Mouse (Mus musculus): Measurements from ENCODE around the gene Wdr93. TPM values are rescaled to one million over a fixed set of nuclear protein-coding genes. Genes with fewer than 3 reads are reported as not detected.
"Not testable (repeated sequence)": the region's sequence is repeated elsewhere in the genome, so short reads cannot be mapped to it uniquely, and the experiment has no call there.

The Wdr93 gene
- total and polyA plus RNA-seq, 2 experiments from 2014 or later, result 0.81 to 0.86 TPM

GRCm38 (mm10) chr7:79781826-79782515 lies 39.0 kb downstream of the Wdr93 start:
- ATAC-seq (no peak), DNase-seq (no peak)
- 78% methylated on average over 11 of the region's 11 CpGs for whole genome bisulfite sequencing
- TF ChIP-seq CTCF (IDR thresholded peaks at IDR 0.05; ENCODE audit: low read depth), result no peak
- Histone ChIP-seq H3K27me3 (ENCODE audit: insufficient read depth, low read length) (no peaks in the 10 kb centered on the region), H3K9ac (no peak overlapping the region), H3K36me3 (ENCODE audit: insufficient read depth) (no peaks in the 10 kb centered on the region), H3K4me2 (ENCODE audit: low read depth) (no peak overlapping the region), H3K4me1 (ENCODE audit: insufficient read depth) (no peaks in the 10 kb centered on the region), H3K4me3 (ENCODE audit: low read depth, low read length) (no peak overlapping the region), H3K9me3 (ENCODE audit: low read length) (no peaks in the 10 kb centered on the region), H3K27ac (ENCODE audit: low read depth, low read length) (no peak overlapping the region)

- no peak for TF ChIP-seq CTCF (IDR thresholded peaks at IDR 0.05; ENCODE audit: low read depth)
- no peaks in the 10 kb centered on the region for H3K36me3 ChIP-seq (ENCODE audit: insufficient read depth)
Measured at GRCm38 (mm10) chr7:79782516-79782855, 39.5 kb downstream of the Wdr93 start.

GRCm38 (mm10) chr7:79786295-79786694 lies 43.3 kb downstream of the Wdr93 start:
- Histone ChIP-seq H3K36me3 (ENCODE audit: insufficient read depth) (no peaks in the 10 kb centered on the region), H3K27ac (ENCODE audit: low read depth, low read length) (no peak overlapping the region), H3K4me1 (ENCODE audit: insufficient read depth) (no peaks in the 10 kb centered on the region), H3K4me2 (ENCODE audit: low read depth) (no peak overlapping the region), H3K9me3 (ENCODE audit: low read length) (no peaks in the 10 kb centered on the region), H3K4me3 (ENCODE audit: low read depth, low read length) (no peak overlapping the region), H3K27me3 (ENCODE audit: insufficient read depth, low read length) (peaks cover under 1% of the 10 kb centered on the region; the same call in 1 of the 2 replicates), H3K9ac (no peak overlapping the region)
- ATAC-seq (peak; percentile 42), DNase-seq (peak; percentile 76)
- 21% methylated on average over 6 of the region's 6 CpGs for WGBS
- TF ChIP-seq CTCF (IDR thresholded peaks at IDR 0.05; ENCODE audit: low read depth), result peak; percentile 75

More at GRCm38 (mm10) chr7:79782516-79782855, 39.5 kb downstream of the Wdr93 start:
- Histone ChIP-seq H3K4me3 (ENCODE audit: low read depth, low read length) (no peak overlapping the region), H3K4me2 (ENCODE audit: low read depth) (no peak overlapping the region), H3K9ac (no peak overlapping the region), H3K27me3 (ENCODE audit: insufficient read depth, low read length) (no peaks in the 10 kb centered on the region; the same call in 1 of the 2 replicates), H3K4me1 (ENCODE audit: insufficient read depth) (no peaks in the 10 kb centered on the region), H3K27ac (ENCODE audit: low read depth, low read length) (no peak overlapping the region), H3K9me3 (ENCODE audit: low read length) (no peaks in the 10 kb centered on the region)
- no peak for ATAC-seq
- 84% methylated on average over 2 of the region's 2 CpGs for WGBS
- no peak for DNase-seq

- peaks cover 19% of the 10 kb centered on the region for H3K27me3 ChIP-seq (ENCODE audit: insufficient read depth, low read length)
- H3K27ac ChIP-seq (ENCODE audit: low read depth, low read length); H3K4me1 ChIP-seq (ENCODE audit: insufficient read depth); H3K9me3 ChIP-seq (ENCODE audit: low read length); H3K4me3 ChIP-seq (ENCODE audit: low read depth, low read length); H3K36me3 ChIP-seq (ENCODE audit: insufficient read depth); ATAC-seq; H3K9ac ChIP-seq; DNase-seq; H3K4me2 ChIP-seq (ENCODE audit: low read depth): not testable (repeated sequence)
- 36% methylated on average over 2 of the region's 2 CpGs for WGBS
Measured at GRCm38 (mm10) chr7:79789812-79790211, 46.8 kb downstream of the Wdr93 start.

- H3K27me3 ChIP-seq (ENCODE audit: insufficient read depth, low read length), result peaks cover 19% of the 10 kb centered on the region
- peak; percentile 69 for DNase-seq
- no peaks in the 10 kb centered on the region for H3K36me3 ChIP-seq (ENCODE audit: insufficient read depth)
- peak overlapping the region; percentile 57 for H3K9ac ChIP-seq
- no peaks in the 10 kb centered on the region for H3K9me3 ChIP-seq (ENCODE audit: low read length)
- peak; percentile 74 for ATAC-seq
- under 1% methylated on average over 80 of the region's 80 CpGs for WGBS
- TF ChIP-seq CTCF (IDR thresholded peaks at IDR 0.05; ENCODE audit: low read depth), result peak; percentile 75
- H3K27ac ChIP-seq (ENCODE audit: low read depth, low read length), result no peak overlapping the region
- H3K4me3 ChIP-seq (ENCODE audit: low read depth, low read length), result peak overlapping the region; percentile 48
- no peaks in the 10 kb centered on the region for H3K4me1 ChIP-seq (ENCODE audit: insufficient read depth)
- peak overlapping the region; percentile 76 for H3K4me2 ChIP-seq (ENCODE audit: low read depth)
Measured at GRCm38 (mm10) chr7:79792635-79793421, 49.9 kb downstream of the Wdr93 start.

DNA sequence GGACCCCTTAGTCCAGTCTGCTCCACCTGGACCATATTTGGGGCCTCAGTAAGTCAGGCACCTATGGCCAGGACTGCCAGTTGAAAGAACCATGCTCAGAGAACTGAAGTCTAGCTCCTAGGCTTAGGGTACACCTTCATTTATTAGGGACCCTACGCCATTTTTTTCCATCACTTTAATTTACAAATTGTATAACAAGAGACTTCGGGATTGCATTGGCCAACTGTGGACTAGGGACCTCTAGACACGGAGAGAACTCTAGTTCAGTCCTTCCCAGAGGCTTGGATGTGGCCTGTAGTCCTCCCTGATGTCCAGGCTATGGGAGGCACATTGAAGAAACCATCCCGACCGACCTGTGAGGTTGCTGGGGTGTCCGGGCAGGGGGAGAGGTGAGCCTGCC lies 50.7 kb downstream of the Wdr93 start, which contains the start of gene Mesp1:
TSS of gene Mesp1 (minus strand) at position 101 of the 400 bp plus-strand sequence.
- no peak within 1 kb of the TSS for H3K27ac ChIP-seq (ENCODE audit: low read depth, low read length)
- H3K9ac ChIP-seq, result peak within 1 kb of the TSS; percentile 57
- peak within 1 kb of the TSS; percentile 76 for H3K4me2 ChIP-seq (ENCODE audit: low read depth)
- H3K9me3 ChIP-seq (ENCODE audit: low read length), result no peaks in the 10 kb centered on the region
- 81% methylated on average over 6 of the region's 6 CpGs for WGBS
- no peaks in the 10 kb centered on the region for H3K4me1 ChIP-seq (ENCODE audit: insufficient read depth)
- DNase-seq (no peak), ATAC-seq (no peak)
- H3K4me3 ChIP-seq (ENCODE audit: low read depth, low read length), result peak within 1 kb of the TSS; percentile 48
- no peaks in the 10 kb centered on the region for H3K36me3 ChIP-seq (ENCODE audit: insufficient read depth)
- H3K27me3 ChIP-seq (ENCODE audit: insufficient read depth, low read length), result peaks cover 19% of the 10 kb centered on the region
- no peak for TF ChIP-seq CTCF (IDR thresholded peaks at IDR 0.05; ENCODE audit: low read depth)

- 28% methylated on average over 5 of the region's 5 CpGs for WGBS
- no peak for ATAC-seq
- no peaks in the 10 kb centered on the region for H3K36me3 ChIP-seq (ENCODE audit: insufficient read depth)
- no peaks in the 10 kb centered on the region for H3K9me3 ChIP-seq (ENCODE audit: low read length)
- H3K4me1 ChIP-seq (ENCODE audit: insufficient read depth), result no peaks in the 10 kb centered on the region
- H3K27me3 ChIP-seq (ENCODE audit: insufficient read depth, low read length), result peaks cover 7% of the 10 kb centered on the region; the same call in 1 of the 2 replicates
- H3K27ac ChIP-seq (ENCODE audit: low read depth, low read length), result no peak overlapping the region
- no peak for DNase-seq
- no peak overlapping the region for H3K4me2 ChIP-seq (ENCODE audit: low read depth)
- no peak overlapping the region for H3K9ac ChIP-seq
- TF ChIP-seq CTCF (IDR thresholded peaks at IDR 0.05; ENCODE audit: low read depth), result no peak
- H3K4me3 ChIP-seq (ENCODE audit: low read depth, low read length), result no peak overlapping the region
Measured at GRCm38 (mm10) chr7:79798606-79799005, 55.6 kb downstream of the Wdr93 start.

Data from forebrain, postnatal 0 days (tissue).